Comparison of ENCODE assay signal across 8 mouse cellular contexts in the genomic region with DNA sequence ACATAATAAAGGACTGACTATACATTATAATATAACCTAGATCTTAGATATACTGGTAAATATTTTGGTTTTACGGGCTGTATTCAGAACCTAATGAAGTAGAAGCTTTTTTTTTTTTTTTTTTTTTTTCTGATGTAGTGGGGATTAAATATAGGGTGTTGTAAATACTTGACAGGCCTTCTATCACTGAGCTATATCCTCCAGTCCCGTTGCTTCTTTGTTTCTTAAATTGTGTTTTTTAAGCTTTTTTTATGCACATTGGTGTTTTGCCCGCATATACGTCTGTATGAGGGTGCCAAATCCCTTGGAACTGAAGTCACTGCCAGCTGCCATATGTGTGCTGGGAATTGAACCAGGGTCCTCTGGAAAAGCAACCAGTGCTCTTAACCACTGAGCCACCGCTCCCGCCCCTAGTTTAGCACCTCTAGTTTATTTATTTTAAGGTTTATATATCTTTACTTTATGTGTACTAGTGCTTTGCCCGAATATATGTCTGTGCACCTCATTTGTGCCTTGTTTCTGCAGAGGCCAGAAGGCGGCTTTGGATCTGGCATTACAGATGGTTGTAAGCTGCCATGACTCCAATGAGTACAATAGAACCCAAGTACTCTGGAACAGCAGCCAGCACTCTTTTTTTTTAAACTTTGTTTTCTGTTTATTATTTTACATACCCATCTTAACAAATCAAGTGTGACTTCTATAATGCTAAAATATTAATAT. TPM values are rescaled to one million over a fixed set of nuclear protein-coding genes. Genes with fewer than 3 reads are reported as not detected.
DNase-seq lines count a peak whose midpoint lies in the region; ATAC-seq lines count a peak whose summit lies in the region.

No protein-coding gene starts in this region.

- no peak for DNase-seq in kidney, adult 8-10 months
- DNase-seq in adipocyte (ENCODE audit: low spot score): peak; percentile 14
- DNase-seq in adrenal gland, postnatal 4 days (ENCODE audit: low spot score in 2 of 2): no peak
- no peak for DNase-seq in ovary, postnatal 10 days (ENCODE audit: low spot score)

- H3K9ac ChIP-seq in kidney, embryonic 15.5 days: no peak overlapping the region
- H3K9ac ChIP-seq in hindbrain, embryonic 13.5 days: no peak overlapping the region
- H3K9ac ChIP-seq in midbrain, embryonic 13.5 days (replicated peaks): no peak overlapping the region

- WGBS in kidney, embryonic 15.5 days: 54% methylated on average over 8 of the region's 8 CpGs
- WGBS in hindbrain, embryonic 13.5 days: 57% methylated on average over 8 of the region's 8 CpGs
- 61% methylated on average over 8 of the region's 8 CpGs for WGBS in midbrain, embryonic 13.5 days

- peak overlapping the region; percentile 62; the same call in 1 of the 2 replicates for H3K27ac ChIP-seq in kidney, embryonic 15.5 days
- H3K27ac ChIP-seq in hindbrain, embryonic 13.5 days: no peak overlapping the region
- H3K27ac ChIP-seq in midbrain, embryonic 13.5 days: no peak overlapping the region

- H3K27me3 ChIP-seq in kidney, embryonic 15.5 days: no peaks in the 10 kb centered on the region
- no peaks in the 10 kb centered on the region for H3K27me3 ChIP-seq in hindbrain, embryonic 13.5 days
- no peaks in the 10 kb centered on the region for H3K27me3 ChIP-seq in midbrain, embryonic 13.5 days

- no peak for ATAC-seq in kidney, embryonic 15.5 days (replicated peaks; ENCODE audit: low FRiP score)
- ATAC-seq in hindbrain, embryonic 13.5 days (ENCODE audit: low FRiP score): 0 out of 2 replicates have a peak, but pooled peaks have one; percentile 21
- no peak for ATAC-seq in midbrain, embryonic 13.5 days
- ATAC-seq in erythroid progenitor cell, adult 5-6 weeks (replicated peaks; ENCODE audit: low FRiP score, poor library complexity, severe bottlenecking): no peak

- no peaks in the 10 kb centered on the region for H3K9me3 ChIP-seq in kidney, embryonic 15.5 days (replicated peaks)
- no peaks in the 10 kb centered on the region for H3K9me3 ChIP-seq in hindbrain, embryonic 13.5 days
- H3K9me3 ChIP-seq in midbrain, embryonic 13.5 days: no peaks in the 10 kb centered on the region

- H3K4me2 ChIP-seq in kidney, embryonic 15.5 days: peak overlapping the region; percentile 44
- peak overlapping the region; percentile 33 for H3K4me2 ChIP-seq in hindbrain, embryonic 13.5 days
- peak overlapping the region; percentile 36 for H3K4me2 ChIP-seq in midbrain, embryonic 13.5 days (replicated peaks)

- peaks cover 10% of the 10 kb centered on the region; the same call in 1 of the 2 replicates for H3K4me1 ChIP-seq in kidney, embryonic 15.5 days
- peaks cover 9% of the 10 kb centered on the region for H3K4me1 ChIP-seq in hindbrain, embryonic 13.5 days (replicated peaks)
- H3K4me1 ChIP-seq in midbrain, embryonic 13.5 days (replicated peaks): peaks cover 11% of the 10 kb centered on the region

- no peaks in the 10 kb centered on the region for H3K36me3 ChIP-seq in kidney, embryonic 15.5 days
- H3K36me3 ChIP-seq in hindbrain, embryonic 13.5 days: no peaks in the 10 kb centered on the region
- H3K36me3 ChIP-seq in midbrain, embryonic 13.5 days: no peaks in the 10 kb centered on the region

- peak overlapping the region; percentile 49 for H3K4me3 ChIP-seq in kidney, embryonic 15.5 days (replicated peaks)
- peak overlapping the region; percentile 43 for H3K4me3 ChIP-seq in hindbrain, embryonic 13.5 days
- H3K4me3 ChIP-seq in midbrain, embryonic 13.5 days (replicated peaks): peak overlapping the region; percentile 43

RNA-seq across cellular contexts. Expression of gene Ube2a, which starts 8.9 kb away (rescaled TPM):
- 103 and 118 TPM in 2 replicates for polyA plus RNA-seq in kidney, embryonic 15.5 days (2015; fragmentation: Nextera tagmentation; extraction: Ambion mirVana)
- polyA plus RNA-seq in hindbrain, embryonic 13.5 days (2015; fragmentation: Nextera tagmentation; extraction: Ambion mirVana): 120 and 122 TPM in 2 replicates
- polyA plus RNA-seq in midbrain, embryonic 13.5 days (2015; fragmentation: Nextera tagmentation; extraction: Ambion mirVana): 117 and 121 TPM in 2 replicates
- total RNA-seq in erythroid progenitor cell, adult 5-6 weeks (2015; ENCODE audit: low replicate concordance): 31.4 and 78.0 TPM in 2 replicates
- 13.8 and 20.5 TPM in 2 replicates for total RNA-seq in erythroid progenitor cell, adult 5-6 weeks (2017; ENCODE audit: low replicate concordance)
- 10 to 100 TPM; 47.9 to 52.3 TPM for total RNA-seq in adrenal gland, postnatal 4 days (2021)

RNA-seq across cellular contexts. Expression of gene C330007P06Rik, which starts 9.1 kb away (rescaled TPM):
- 30.9 and 32.9 TPM in 2 replicates for polyA plus RNA-seq in kidney, embryonic 15.5 days (2015; fragmentation: Nextera tagmentation; extraction: Ambion mirVana)
- 23.4 and 24.7 TPM in 2 replicates for polyA plus RNA-seq in hindbrain, embryonic 13.5 days (2015; fragmentation: Nextera tagmentation; extraction: Ambion mirVana)
- polyA plus RNA-seq in midbrain, embryonic 13.5 days (2015; fragmentation: Nextera tagmentation; extraction: Ambion mirVana): 18.9 and 21.6 TPM in 2 replicates
- total RNA-seq in erythroid progenitor cell, adult 5-6 weeks (2015; ENCODE audit: low replicate concordance): 12.3 and 31.4 TPM in 2 replicates
- total RNA-seq in erythroid progenitor cell, adult 5-6 weeks (2017; ENCODE audit: low replicate concordance): 28.6 and 39.3 TPM in 2 replicates
- total RNA-seq in adrenal gland, postnatal 4 days (2021): 10 to 100 TPM; 39.2 to 41.0 TPM

RNA-seq across cellular contexts. Expression of gene Nkrf, which starts 37.9 kb away (rescaled TPM):
- 1.3 and 1.7 TPM in 2 replicates for polyA plus RNA-seq in kidney, embryonic 15.5 days (2015; fragmentation: Nextera tagmentation; extraction: Ambion mirVana)
- 14.4 and 14.6 TPM in 2 replicates for polyA plus RNA-seq in hindbrain, embryonic 13.5 days (2015; fragmentation: Nextera tagmentation; extraction: Ambion mirVana)
- 12.4 and 14.6 TPM in 2 replicates for polyA plus RNA-seq in midbrain, embryonic 13.5 days (2015; fragmentation: Nextera tagmentation; extraction: Ambion mirVana)
- 5.0 and 5.4 TPM in 2 replicates for total RNA-seq in erythroid progenitor cell, adult 5-6 weeks (2015; ENCODE audit: low replicate concordance)
- 1.1 and 3.6 TPM in 2 replicates for total RNA-seq in erythroid progenitor cell, adult 5-6 weeks (2017; ENCODE audit: low replicate concordance)
- total RNA-seq in adrenal gland, postnatal 4 days (2021): 1 to 10 TPM; 7.8 to 8.4 TPM
